Mouse (Mus musculus): Measurements from ENCODE around the gene Copb1. TPM values are rescaled to one million over a fixed set of nuclear protein-coding genes. Genes with fewer than 3 reads are reported as not detected.
A peak's percentile ranks its signal among the peaks of the same experiment; 100 is the strongest.
"Not testable (repeated sequence)": the region's sequence is repeated elsewhere in the genome, so short reads cannot be mapped to it uniquely, and the experiment has no call there.

The Copb1 gene
- total RNA-seq, 2 experiments from 2014 or later = 58.1 to 61.9 TPM

DNA sequence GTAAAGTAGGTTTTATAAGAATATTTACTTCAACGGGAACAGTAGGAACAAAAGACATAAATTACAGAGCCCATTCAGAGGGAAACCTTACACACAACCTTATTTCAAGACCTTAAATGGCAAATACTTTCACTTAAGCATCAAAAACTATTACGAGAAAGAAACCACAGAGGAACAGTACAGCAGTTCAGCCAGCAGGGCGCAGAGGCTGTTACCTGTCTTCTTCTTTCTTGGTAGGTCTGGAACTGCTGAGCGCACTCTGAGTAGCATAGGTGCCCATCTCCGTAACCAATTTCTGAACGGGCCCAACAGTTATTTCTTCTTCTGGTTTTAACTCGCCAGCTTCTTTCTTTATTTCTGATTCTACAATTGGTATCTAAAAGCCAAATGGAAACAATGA, 21.5 kb downstream of the Copb1 start:
- intact Hi-C loops (cut with DNase I) = loop anchor here (5.0 kb wide), 1 partner anchor 39 kb away; no protein-coding TSS in a partner anchor
- no peak for DNase-seq (ENCODE audit: low spot score in 2 of 2)

DNA sequence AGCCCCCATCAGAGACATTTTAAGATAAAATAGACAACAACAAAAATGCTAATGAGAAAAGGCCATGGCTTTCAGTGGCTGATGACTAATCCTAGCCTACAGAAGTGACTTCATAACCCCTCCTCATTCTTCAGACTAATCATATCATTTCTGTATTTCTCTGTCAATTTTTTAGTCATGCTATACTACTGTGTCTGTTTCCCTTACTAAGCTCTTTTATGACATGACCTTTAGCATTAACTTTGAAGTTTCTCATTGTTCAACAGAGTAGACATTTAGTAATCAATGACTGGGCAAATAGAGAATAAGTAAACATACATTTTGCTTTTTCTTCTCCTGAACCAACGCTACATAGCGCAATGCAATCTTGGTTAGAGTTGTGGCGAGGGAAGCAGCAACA, 22.7 kb downstream of the Copb1 start:
- no peak for DNase-seq (ENCODE audit: low spot score in 2 of 2)
- intact Hi-C loops (cut with DNase I) = loop anchor here (5.0 kb wide), 1 partner anchor 40 kb away; no protein-coding TSS in a partner anchor

DNA sequence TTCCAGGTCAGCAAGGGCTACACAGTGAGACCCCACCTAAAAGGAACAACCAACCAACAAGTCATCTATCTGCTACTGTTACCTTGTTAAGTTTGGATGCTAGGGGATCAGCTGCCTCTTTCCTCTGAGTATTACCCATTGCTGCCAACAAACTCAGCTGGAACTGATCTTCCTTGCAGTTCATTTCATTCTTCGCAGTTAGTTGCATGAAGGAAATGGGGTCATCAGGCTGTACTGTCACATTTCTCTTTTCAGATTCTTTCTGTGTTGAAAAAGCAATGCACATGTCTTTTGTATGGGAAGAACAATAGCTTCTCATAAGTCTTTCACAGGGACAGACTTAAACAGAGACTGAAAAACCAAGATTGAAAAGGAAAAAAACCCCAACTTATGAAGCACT, 28.0 kb downstream of the Copb1 start:
- no peak for DNase-seq (ENCODE audit: low spot score in 2 of 2)
- intact Hi-C loops (cut with DNase I) = no loop called here

DNA sequence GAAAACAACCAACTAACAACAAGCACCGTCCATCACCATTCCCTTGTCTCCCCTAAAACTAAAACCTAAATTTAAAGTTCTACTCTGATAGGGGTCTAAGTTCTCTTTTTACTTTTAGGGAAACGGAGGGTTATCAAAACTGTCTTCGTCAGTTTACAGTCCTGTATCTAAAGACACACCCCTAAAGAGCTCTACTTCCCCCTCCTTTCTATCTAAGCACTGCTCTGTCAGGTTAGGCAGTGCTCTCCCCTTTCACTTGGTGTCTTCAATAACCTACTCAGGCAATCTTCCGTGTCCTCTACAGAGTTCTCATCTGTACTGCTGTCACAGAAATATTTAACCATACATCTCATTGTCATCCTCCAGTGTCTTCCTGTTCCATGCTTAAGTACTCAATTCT, 34.1 kb downstream of the Copb1 start:
- DNase-seq (ENCODE audit: low spot score in 2 of 2) = no peak
- intact Hi-C loops (cut with DNase I) = no loop called here

DNA sequence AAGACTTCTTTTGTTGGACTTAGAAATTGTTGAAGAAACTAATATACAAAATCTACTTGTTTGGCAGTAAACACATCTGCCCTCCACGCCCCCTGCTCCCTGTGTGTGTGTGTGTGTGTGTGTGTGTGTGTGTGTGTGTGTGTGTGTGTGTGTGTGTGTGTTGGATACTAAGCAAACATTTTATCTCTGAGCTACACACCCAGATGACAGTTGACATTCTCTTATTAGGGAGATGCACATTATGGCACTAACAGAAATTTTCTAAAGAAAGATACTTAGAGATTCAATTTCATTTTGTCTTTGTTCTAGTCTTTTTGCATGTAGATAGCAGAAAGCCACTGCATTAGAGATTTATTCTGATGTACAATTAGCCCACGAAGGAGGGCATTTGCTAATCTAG, 37.6 kb downstream of the Copb1 start:
- DNase-seq (ENCODE audit: low spot score in 2 of 2) = no peak
- intact Hi-C loops (cut with DNase I) = no loop called here

DNA sequence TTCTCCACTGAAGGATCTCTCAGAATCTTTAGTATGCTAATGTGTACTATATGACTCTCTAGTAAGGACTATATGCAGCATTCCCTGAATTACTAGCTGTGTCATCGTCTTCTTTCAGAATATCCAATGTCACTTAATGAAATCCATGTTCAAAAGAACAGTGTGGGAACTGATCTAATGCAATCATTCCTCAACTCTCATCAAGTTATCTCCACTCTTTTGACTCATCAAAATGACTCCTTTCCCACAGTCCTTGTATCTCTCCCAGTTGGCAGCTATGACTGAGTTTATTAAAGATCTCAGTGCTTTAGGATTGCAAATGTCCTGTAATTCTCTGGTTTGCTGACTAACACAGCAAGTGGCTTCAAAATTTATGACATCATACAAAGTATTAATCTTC, 40.1 kb downstream of the Copb1 start:
- DNase-seq (ENCODE audit: low spot score in 2 of 2) = no peak
- intact Hi-C loops (cut with DNase I) = no loop called here

DNA sequence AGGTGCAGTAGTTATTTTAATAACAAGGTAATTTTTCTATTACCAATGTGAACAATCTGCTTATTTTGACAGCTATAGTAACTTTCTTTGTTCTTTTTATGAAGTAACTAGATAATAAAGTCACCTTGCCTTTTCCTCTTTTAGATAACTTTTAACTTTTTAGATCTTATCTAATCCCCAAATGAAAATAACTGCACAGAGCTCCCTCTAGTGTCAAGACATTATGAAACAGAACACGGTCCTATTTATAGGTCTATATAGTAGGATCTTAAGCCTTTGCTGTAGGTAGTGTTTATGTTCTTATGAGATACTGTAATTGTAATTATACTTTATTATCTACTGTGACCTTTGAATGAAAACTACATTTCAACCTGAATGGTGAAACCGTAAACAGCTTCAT, 41.0 kb downstream of the Copb1 start:
- intact Hi-C loops (cut with DNase I) = loop anchor here (1.0 kb wide), 1 partner anchor 146 kb away; no protein-coding TSS in a partner anchor
- DNase-seq (ENCODE audit: low spot score in 2 of 2) = peak; percentile 36 to 68

DNA sequence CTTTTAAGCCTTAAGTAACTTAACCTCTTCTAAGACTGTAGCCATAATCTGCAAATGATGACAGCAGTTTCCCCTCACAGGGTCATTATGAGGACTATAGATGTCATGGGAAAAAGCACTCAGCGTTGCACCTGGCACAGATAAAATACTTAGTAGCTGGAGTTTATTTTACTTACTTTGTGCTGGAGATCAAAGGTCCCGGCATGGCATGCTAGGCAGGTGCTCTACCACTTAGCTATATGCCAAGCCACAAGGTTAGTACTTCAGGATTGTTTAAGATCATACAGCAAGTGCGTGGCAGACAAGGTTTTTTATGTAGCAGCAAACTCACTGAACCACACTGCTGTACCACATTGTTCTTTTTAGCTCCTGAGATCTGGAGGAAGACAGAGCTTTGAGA, 43.9 kb downstream of the Copb1 start:
- DNase-seq (ENCODE audit: low spot score in 2 of 2) = no peak
- intact Hi-C loops (cut with DNase I) = no loop called here

DNA sequence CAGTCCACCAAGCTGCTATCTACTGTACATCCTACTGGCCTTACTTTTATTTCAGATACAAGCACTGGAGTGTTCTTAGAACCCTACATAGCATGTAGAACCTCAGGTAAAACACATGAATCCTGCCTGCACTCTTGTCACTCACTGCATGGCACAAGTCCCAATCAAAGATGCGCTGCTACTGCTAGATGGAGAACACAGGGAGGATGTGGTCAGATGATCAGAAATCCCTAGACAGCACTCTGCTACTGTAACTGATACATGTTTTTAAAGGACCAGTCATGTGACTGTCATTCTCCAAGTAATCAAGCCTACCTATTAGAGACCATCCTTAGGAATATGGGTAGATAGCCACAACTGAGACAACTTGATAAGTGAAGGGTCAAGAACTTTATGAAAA, 44.7 kb downstream of the Copb1 start:
- no peak for DNase-seq (ENCODE audit: low spot score in 2 of 2)

DNA sequence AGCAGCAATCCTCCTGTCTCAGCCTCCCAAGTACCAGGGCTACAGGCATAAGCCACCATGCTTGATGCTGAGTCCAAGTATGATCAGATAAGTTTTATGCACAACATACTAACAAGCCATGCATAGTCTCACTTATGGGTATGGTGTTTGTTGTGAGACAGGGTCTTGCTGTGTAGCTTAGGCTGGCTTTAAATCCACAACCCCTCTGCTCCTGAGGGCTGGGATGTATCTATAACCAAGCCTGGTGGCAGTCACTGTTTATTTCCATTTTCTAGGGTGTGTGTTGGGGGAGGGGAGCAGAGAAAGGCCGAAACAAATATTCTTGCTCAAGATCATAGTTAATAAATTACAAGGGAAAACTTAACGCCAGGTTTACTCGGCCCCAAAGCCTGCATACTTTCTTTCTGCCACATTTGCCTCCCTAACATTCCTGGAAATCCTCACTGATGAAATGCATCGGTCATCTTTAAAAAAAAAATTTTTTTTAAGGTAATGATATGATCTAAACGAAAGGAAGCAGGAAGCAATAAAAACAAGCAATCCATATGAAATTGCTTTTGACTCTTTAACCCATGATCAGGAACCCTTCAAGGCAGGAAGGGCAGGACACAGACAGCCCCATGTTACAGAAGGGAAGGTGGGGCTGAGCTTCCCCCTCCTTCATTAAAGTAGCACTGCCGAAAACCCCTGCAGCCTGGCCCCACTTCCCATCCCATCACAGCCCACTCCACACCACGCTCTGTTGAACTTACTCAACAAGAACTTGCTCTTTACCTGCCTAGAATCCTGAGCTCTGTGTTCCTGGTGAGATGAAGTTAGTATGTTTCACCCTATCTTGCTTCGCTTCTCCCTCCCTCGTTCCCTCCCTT, 50.8 kb downstream of the Copb1 start:
- no peak for DNase-seq (ENCODE audit: low spot score in 2 of 2)
- intact Hi-C loops (cut with DNase I) = loop anchor here (5.0 kb wide), 1 partner anchor 86 kb away; the partner anchor contains the start of gene Rras2

More for the DNA sequence above, 44.7 kb downstream of the Copb1 start:
- intact Hi-C loops (cut with DNase I) = no loop called here

DNA sequence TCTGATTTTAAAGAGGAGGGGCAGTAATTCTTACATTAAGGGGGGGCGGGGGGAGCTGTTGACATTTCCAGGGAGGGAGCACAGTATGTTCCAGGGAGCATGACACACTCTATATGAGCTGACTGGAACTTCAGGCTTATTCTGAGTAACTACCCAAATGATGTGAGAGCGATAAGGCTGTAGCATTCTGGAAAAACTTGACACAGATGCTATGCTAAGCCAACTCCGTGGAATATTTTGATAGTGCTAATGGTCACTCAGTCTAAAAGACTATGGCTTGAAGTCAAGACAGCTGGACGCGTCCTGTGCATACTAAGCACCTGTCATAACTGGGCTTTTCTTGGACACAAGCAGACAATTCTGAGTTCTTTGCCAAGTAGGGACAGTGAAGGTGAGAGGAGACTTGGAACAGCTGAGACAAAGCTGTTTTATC, 51.5 kb downstream of the Copb1 start:
- intact Hi-C loops (cut with DNase I) = loop anchor here (5.0 kb wide), 1 partner anchor 86 kb away; the partner anchor contains the start of gene Rras2
- DNase-seq (ENCODE audit: low spot score in 2 of 2) = no peak

DNA sequence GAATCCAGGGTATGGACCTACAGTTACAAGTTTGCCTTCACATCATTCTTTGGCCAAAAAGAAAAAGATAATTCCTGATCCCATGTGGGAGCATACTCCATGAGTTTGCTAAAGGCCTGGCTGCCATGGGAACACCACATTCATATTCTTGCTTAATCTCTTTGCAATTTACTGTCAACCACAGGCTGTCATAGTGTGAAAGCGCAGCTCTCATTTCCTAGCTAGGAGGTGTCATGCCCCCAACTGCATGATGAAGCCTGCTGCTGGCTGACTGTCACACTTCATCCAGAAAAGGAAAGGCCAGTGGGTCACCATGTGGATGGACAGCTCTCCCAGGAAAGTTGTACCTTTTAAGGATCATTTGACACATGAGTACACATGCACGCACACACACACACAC, 53.9 kb downstream of the Copb1 start:
- DNase-seq (ENCODE audit: low spot score in 2 of 2) = peak in 1 of 2 experiments; percentile 57
- intact Hi-C loops (cut with DNase I) = loop anchor here (5.0 kb wide), 1 partner anchor 83 kb away; the partner anchor contains the start of gene Rras2

DNA sequence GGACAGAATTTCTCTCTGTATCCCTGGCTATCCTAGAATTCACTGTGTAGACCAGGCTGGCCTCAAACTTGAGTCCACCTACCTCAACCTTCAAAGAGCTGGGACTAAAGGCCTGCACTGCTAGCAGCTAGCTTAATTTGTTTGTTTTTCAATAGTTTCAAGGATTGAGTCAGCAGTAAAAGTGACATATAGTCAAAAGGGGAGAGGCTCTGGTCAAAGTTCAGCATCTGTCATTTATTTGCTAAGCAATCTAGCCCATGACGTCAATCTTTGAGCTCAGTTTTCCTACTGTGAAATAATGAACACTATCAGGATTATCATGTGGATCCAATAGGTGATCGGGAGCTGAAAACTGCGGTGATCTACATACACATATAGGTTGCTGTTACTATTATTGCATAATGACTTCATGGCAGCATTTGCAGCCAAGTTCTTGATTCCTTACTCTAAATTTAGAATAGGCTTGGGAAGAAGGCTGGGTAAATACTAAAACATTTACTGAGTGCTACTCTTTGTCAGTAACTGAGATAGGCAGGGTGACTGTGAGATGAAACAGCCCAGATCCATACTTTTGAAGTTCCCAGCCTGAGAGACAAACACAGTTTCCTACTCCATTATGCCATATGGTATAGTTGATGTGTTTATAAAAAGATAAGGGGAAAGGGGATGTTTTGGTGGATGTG, 54.9 kb downstream of the Copb1 start:
- intact Hi-C loops (cut with DNase I) = loop anchor here (5.0 kb wide), 2 partner anchors 82 to 132 kb away; partner anchors contain the start of gene Rras2
- DNase-seq (ENCODE audit: low spot score in 2 of 2) = peak in 1 of 2 experiments; percentile 48

DNA sequence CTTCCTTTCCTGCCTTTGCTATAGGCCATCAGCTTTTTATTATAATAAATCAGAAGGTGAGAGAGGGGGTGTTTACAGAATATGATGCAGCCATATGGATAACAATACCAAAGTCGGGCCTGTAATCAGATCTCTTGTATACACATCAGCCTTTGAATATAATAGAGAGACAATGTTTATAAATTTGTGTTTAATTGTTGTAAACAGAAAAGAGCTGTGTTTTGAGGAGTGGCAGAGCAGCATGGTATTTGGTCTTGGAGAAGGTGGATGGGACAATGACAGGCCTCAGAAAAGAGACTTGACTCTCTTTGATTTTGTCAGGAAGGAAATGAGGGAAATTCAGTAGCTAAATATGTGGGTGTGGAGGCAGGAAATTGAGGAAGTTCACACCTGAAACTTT, 56.3 kb downstream of the Copb1 start:
- DNase-seq (ENCODE audit: low spot score in 2 of 2) = no peak

DNA sequence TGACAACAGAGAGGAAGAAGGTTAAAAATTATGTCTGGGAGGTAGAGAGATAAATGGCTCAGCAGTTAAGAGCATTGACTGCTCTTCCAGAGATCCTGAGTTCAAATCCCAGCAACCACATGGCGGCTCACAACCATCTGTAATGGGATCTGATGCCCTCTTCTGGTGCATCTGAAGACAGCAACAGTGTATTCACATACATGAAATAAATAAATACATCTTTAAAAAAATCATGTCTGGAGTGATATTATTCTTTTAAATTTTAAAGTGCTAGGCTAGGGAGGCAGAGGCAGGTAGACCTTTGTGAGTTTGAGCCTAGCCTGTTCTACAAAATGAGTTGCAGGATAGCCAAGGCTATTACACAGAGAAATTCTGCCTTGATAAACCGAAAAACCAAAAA, 57.9 kb downstream of the Copb1 start:
- not testable (repeated sequence) for DNase-seq (ENCODE audit: low spot score in 2 of 2)
- intact Hi-C loops (cut with DNase I) = loop anchor here (5.0 kb wide), 1 partner anchor 129 kb away; no protein-coding TSS in a partner anchor

More for the DNA sequence above, 56.3 kb downstream of the Copb1 start:
- intact Hi-C loops (cut with DNase I) = loop anchor here (5.0 kb wide), 1 partner anchor 131 kb away; no protein-coding TSS in a partner anchor

DNA sequence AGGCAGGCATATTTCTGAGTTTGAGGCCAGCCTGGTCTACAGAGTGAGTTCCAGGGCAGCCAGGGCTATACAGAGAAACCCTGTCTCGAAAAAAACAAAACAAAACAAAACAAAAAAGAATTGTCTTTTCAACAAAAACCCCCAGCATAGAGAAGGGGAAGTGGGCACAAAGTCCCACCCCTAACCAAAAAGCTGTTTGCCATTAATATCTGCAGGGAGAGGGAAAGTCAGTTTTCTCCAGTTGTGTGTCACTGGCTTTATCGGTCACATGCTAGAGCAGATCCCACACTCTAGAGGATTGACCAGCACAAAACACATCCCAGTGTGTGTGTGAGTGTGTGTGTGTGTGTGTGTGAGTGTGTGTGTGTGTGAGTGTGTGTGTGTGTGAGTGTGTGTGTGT, 59.7 kb downstream of the Copb1 start:
- intact Hi-C loops (cut with DNase I) = loop anchor here (5.0 kb wide), 1 partner anchor 127 kb away; no protein-coding TSS in a partner anchor
- not testable (repeated sequence) for DNase-seq (ENCODE audit: low spot score in 2 of 2)

DNA sequence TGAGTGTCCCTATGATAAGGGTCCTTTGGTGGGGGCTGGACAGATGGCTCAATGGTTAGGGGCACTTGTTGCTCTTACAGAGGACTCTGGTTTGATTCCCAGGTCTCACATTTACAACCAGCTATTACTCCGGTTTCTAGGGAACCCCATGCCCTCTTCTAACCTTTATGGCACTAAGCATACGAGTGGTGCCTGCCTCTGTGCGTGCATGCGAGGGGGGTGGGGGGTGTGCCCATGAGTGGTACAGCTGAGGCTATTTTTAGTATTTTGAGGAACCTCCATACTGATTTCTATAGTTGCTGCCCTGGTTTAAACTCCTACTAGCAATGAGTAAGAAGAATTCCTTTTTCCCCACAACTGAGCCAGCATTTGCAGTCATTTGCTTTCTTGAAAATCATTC, 60.3 kb downstream of the Copb1 start:
- intact Hi-C loops (cut with DNase I) = no loop called here
- DNase-seq (ENCODE audit: low spot score in 2 of 2) = no peak

DNA sequence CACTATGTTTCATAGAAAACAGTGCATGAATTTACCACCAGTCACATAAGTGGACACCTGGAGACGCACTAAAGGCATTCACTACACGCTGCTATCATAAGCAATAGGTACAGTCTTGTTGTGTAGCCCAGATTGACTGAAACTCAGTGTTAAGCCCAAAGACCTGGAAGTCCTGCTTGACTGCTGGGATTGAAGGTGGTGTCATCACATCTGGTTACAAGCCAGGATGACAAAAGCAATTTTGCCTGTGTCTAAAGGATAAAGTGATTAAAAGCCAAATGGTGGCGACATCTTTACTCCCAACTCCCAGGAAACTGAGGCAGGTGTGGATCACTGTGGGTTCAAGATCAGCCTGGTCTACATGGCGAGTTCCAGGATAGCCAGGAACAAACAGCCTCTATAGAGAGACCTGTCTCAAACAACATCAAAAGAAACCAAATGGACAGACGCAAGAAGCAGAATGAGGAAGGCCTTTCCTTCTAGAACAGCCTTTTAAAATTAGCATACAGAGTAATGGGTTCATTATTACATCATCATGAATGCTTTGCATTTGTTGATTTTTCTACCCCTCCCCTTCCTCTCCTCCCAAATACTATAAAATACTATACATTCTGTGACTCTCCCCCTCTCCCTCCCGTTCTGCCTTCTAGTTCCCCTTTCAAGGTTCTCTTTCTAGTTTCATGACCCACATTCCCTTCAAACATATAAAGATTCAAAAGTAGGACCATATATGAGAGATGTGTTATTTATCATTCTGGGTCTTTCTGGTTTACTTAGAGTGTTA, 61.0 kb downstream of the Copb1 start:
- DNase-seq (ENCODE audit: low spot score in 2 of 2) = no peak
- intact Hi-C loops (cut with DNase I) = no loop called here

DNA sequence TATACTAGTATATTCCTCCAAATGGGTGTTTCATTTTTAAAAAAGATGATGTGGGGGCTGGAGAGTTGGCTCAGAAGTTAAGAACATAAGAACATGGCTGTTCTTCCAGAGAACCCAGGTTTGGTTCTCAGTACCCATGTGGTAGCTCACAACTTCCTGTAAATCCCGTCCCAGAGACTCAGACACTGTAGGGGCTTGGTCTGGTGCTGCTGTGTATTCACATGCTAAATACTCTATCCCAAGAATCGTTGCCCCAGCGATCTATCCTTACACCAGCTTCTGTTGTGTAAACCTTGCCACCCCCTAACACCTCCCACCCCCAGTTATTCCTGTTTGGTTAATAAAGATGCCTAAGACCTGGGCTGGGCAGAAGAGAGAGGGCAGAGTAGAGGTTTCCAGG, 61.9 kb downstream of the Copb1 start:
- intact Hi-C loops (cut with DNase I) = no loop called here
- DNase-seq (ENCODE audit: low spot score in 2 of 2) = no peak

Data from left cerebral cortex, postnatal 14 days (tissue).